Mouse (Mus musculus): ENCODE measurements around the gene Sema4g. TPM values are rescaled to one million over a fixed set of nuclear protein-coding genes. Genes with fewer than 3 reads are reported as not detected.

Sema4g gene
- polyA plus RNA-seq, 1 experiment: 15.7 TPM

DNA sequence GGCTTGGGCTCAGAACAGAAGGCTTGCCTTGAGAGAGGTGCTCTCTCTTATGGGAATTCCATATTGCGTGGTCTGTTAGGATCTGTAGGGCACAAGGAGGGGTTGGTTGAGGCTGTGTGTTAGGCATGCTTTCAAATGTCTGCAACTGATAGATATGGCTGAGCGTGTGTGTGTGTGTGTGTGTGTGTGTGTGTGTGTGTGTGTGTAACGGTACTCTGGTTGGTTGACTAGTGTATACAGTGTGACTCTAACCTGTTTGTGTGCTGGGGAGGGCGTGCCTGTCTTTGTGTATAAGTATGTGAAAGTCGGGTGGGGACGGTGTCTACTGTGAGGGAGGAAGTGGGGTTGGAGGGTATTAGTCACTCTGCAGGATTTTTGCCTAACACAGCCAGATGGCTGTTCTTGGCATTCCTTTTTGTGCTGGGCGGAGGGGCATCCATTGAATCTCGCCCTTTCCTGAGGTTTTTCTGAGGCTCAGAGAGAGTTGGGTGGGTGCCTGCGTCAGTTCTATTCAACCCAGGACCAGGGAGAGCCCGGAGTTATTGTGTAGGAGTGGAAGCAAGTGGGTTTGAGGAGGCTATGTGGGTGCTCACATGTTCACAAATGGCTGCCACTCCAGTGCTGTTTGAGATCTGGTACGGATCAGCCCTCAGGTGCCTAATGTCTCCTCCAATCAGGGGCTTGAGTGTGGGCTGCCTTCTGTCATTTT, 59.2 kb downstream of the Sema4g start:
- Histone ChIP-seq H3K4me1 (ENCODE audit: control insufficient read depth, insufficient read depth, low read length) (peaks cover 2% of the 10 kb centered on the region), H3K27me3 (ENCODE audit: control insufficient read depth, insufficient read depth, low read length, poor library complexity, severe bottlenecking) (no peaks in the 10 kb centered on the region), H3K27ac (ENCODE audit: insufficient read depth, low read length) (no peak overlapping the region), H3K9ac (ENCODE audit: low read depth, poor library complexity, severe bottlenecking) (no peak overlapping the region; the same call in 1 of the 2 replicates), H3K36me3 (ENCODE audit: control insufficient read depth, insufficient read depth, low read length, poor library complexity, severe bottlenecking) (no peaks in the 10 kb centered on the region), H3K9me3 (replicated peaks; ENCODE audit: control insufficient read depth, insufficient read depth, low read length, poor library complexity, severe bottlenecking) (no peaks in the 10 kb centered on the region), H3K4me3 (ENCODE audit: low read depth, low read length) (peak overlapping the region; percentile 61)
- TF ChIP-seq EP300 (IDR thresholded peaks at IDR 0.05; ENCODE audit: insufficient read depth, low read depth, low read length) (no peak), CTCF (IDR thresholded peaks at IDR 0.05; ENCODE audit: low read depth, low read length) (no peak), POLR2A (IDR thresholded peaks at IDR 0.05; ENCODE audit: insufficient read depth, low read length) (no peak)

DNA sequence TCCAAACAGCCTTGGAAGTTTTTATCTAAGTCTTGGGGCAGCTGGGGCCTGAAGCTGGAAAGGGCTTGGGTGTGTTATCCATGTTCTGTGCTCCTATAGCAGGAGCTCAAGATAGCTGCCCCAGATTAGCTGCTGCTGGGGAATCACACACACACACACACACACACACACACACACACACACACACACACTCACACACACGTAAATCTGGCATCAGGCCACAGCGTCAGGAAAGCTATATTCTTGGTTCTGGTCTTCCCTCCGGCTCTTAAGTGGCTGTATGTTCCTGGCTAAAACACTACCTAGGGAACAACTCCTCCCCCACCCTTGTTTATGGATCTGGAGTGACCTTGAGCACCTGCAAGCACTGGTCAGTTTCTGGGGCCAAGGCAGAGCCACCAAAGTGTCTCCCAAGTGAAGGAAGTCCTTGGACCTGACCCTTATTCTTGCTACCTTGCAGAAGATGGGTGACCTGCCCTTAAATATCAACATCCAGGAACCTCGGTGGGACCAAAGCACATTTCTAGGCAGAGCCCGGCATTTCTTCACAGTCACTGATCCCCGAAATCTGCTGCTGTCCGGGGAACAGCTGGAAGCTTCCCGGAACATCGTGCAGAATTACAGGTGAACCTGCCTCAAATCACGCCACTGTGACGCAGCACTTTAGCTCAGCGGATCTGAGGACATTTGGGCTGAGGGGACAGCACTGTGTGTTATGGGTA, 59.9 kb downstream of the Sema4g start:
- no peak overlapping the region for H3K9ac ChIP-seq (ENCODE audit: low read depth, poor library complexity, severe bottlenecking)
- H3K27ac ChIP-seq (ENCODE audit: insufficient read depth, low read length): no peak overlapping the region
- H3K9me3 ChIP-seq (replicated peaks; ENCODE audit: control insufficient read depth, insufficient read depth, low read length, poor library complexity, severe bottlenecking): no peaks in the 10 kb centered on the region
- H3K4me1 ChIP-seq (ENCODE audit: control insufficient read depth, insufficient read depth, low read length): peaks cover 2% of the 10 kb centered on the region
- H3K4me3 ChIP-seq (ENCODE audit: low read depth, low read length): no peak overlapping the region
- TF ChIP-seq EP300 (IDR thresholded peaks at IDR 0.05; ENCODE audit: insufficient read depth, low read depth, low read length): no peak
- TF ChIP-seq CTCF (IDR thresholded peaks at IDR 0.05; ENCODE audit: low read depth, low read length): no peak
- no peak for TF ChIP-seq POLR2A (IDR thresholded peaks at IDR 0.05; ENCODE audit: insufficient read depth, low read length)
- no peaks in the 10 kb centered on the region for H3K36me3 ChIP-seq (ENCODE audit: control insufficient read depth, insufficient read depth, low read length, poor library complexity, severe bottlenecking)
- H3K27me3 ChIP-seq (ENCODE audit: control insufficient read depth, insufficient read depth, low read length, poor library complexity, severe bottlenecking): no peaks in the 10 kb centered on the region

DNA sequence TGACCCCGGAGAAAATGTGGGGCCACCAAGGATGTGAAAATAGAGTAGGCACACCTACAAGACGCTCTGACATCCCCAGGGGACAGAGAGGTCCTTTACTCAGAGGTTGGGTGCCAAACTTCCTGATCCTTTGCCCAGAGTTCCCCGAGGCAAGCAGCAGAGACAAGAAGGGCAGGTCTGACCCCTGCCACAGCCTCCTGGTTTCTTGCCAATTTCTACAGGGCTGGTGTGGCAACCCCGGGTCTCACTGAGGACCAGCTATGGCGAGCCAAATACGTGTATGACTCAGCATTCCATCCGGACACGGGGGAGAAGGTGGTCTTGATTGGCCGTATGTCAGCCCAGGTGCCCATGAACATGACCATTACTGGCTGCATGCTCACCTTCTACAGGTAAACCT, 60.6 kb downstream of the Sema4g start:
- no peak overlapping the region for H3K27ac ChIP-seq (ENCODE audit: insufficient read depth, low read length)
- H3K9me3 ChIP-seq (replicated peaks; ENCODE audit: control insufficient read depth, insufficient read depth, low read length, poor library complexity, severe bottlenecking): no peaks in the 10 kb centered on the region
- H3K27me3 ChIP-seq (ENCODE audit: control insufficient read depth, insufficient read depth, low read length, poor library complexity, severe bottlenecking): no peaks in the 10 kb centered on the region
- peaks cover 3% of the 10 kb centered on the region for H3K4me1 ChIP-seq (ENCODE audit: control insufficient read depth, insufficient read depth, low read length)
- no peak overlapping the region for H3K4me3 ChIP-seq (ENCODE audit: low read depth, low read length)
- H3K9ac ChIP-seq (ENCODE audit: low read depth, poor library complexity, severe bottlenecking): no peak overlapping the region
- H3K36me3 ChIP-seq (ENCODE audit: control insufficient read depth, insufficient read depth, low read length, poor library complexity, severe bottlenecking): no peaks in the 10 kb centered on the region
- TF ChIP-seq EP300 (IDR thresholded peaks at IDR 0.05; ENCODE audit: insufficient read depth, low read depth, low read length) (no peak), CTCF (IDR thresholded peaks at IDR 0.05; ENCODE audit: low read depth, low read length) (no peak), POLR2A (IDR thresholded peaks at IDR 0.05; ENCODE audit: insufficient read depth, low read length) (no peak)

Other genes with a start within 250 kb of the Sema4g start
- not detected in 2 replicates for gene Pax2, start 233.1 kb upstream of the Sema4g start, polyA plus RNA-seq (2011; ENCODE audit: insufficient read depth, insufficient read length, low read depth, missing spikeins)
- 53.1 and 57.2 TPM in 2 replicates for gene Slf2, start 58.0 kb upstream of the Sema4g start, polyA plus RNA-seq (2011; ENCODE audit: insufficient read depth, insufficient read length, low read depth, missing spikeins)
- gene Twnk, start 16.6 kb downstream of the Sema4g start, polyA plus RNA-seq (2011; ENCODE audit: insufficient read depth, insufficient read length, low read depth, missing spikeins): 23.2 and 24.5 TPM in 2 replicates
- gene Mrpl43, start 17.3 kb downstream of the Sema4g start, polyA plus RNA-seq (2011; ENCODE audit: insufficient read depth, insufficient read length, low read depth, missing spikeins): 32.5 and 34.0 TPM in 2 replicates
- gene Lzts2, start 25.3 kb downstream of the Sema4g start, polyA plus RNA-seq (2011; ENCODE audit: insufficient read depth, insufficient read length, low read depth, missing spikeins): 39.9 and 48.2 TPM in 2 replicates
- 0.97 and 1.3 TPM in 2 replicates for gene Pdzd7, start 56.6 kb downstream of the Sema4g start, polyA plus RNA-seq (2011; ENCODE audit: insufficient read depth, insufficient read length, low read depth, missing spikeins)
- gene Sfxn3, start 58.4 kb downstream of the Sema4g start, polyA plus RNA-seq (2011; ENCODE audit: insufficient read depth, insufficient read length, low read depth, missing spikeins): 13.4 and 15.6 TPM in 2 replicates
- 0.67 and 0.85 TPM in 2 replicates for gene Kazald1, start 86.1 kb downstream of the Sema4g start, polyA plus RNA-seq (2011; ENCODE audit: insufficient read depth, insufficient read length, low read depth, missing spikeins)
- gene Tlx1, start 161.6 kb downstream of the Sema4g start, polyA plus RNA-seq (2011; ENCODE audit: insufficient read depth, insufficient read length, low read depth, missing spikeins): not detected in 2 replicates
- not detected in 2 replicates for gene Lbx1, start 246.7 kb downstream of the Sema4g start, polyA plus RNA-seq (2011; ENCODE audit: insufficient read depth, insufficient read length, low read depth, missing spikeins)

All from ES-Bruce4 (cell line).